Mouse (Mus musculus) testis, adult 2 months (tissue): ENCODE results near the gene Myom3.

Experiments used
- CTCF ChIP-seq: fragments of 200-500 bp; IDR thresholded peaks from 2 replicates; pipeline ENCODE4 v1.5.1; 2012; ENCODE audit warnings: low read depth, mild to moderate bottlenecking, inconsistent platforms, low read length, moderate library complexity; ENCODE audit not compliant: control insufficient read depth, insufficient read depth, insufficient replicate concordance
- POLR2A ChIP-seq: fragments of 200-500 bp; IDR thresholded peaks from 2 replicates; pipeline ENCODE4 v1.6.1; 2012; ENCODE audit warnings: low read depth, mild to moderate bottlenecking, inconsistent platforms, low read length, moderate library complexity; ENCODE audit not compliant: control insufficient read depth

DNA sequence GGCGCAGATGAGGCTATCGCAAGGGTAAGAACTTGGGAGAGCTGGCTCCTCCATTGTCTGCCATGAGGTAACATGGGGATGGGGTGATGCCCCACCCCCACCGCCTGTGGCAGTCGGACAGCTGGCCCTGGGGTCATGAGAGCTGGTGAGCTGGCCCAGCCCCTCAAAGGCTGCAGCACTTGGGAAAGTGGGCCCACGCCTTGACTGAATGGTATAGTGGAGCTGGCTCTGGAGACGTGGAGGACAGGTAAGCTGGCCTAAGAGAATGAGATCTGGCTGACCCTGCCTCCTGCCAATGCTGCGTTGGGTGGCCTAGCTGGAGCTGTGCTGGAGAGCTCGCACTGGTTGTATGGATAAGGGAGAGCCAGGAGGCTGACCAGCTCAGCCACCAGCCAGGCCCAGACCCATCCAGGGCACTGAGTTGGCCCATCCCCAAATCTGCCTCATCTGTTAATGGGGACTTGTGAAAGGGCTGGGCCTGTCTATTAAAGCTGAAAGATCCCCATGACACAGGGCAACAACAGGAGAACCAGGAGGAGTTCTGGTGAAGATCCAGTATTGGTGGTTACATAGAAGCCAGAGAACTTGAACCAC lies 74.7 kb downstream of the Myom3 start:
- TF ChIP-seq CTCF = no peak
- no peak for TF ChIP-seq POLR2A
